ENCODE assay signal across 8 mouse cellular contexts in the genomic region with DNA sequence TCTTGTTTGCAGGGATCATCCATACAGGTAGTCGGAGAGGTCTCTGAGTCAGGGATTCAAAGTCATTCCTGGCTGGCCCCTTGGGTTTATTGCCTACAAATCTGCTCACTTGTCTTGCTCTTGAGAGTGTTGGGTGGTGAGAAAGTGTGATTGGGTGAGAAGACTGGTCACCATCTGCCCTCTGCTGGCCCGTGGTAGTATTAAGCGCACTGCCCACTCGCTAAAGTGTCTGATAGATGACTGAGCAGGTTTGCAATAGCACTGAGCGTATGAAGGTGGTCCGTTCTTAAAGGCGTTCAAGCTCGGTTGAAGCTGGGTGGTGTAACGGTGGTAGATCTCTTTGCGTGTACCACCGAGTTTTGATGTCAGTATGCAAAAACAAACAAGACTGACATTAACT. TPM values are rescaled to one million over a fixed set of nuclear protein-coding genes. Genes with fewer than 3 reads are reported as not detected.
A peak's percentile ranks its signal among the peaks of the same experiment; 100 is the strongest.
DNase-seq lines count a peak whose midpoint lies in the region; ATAC-seq and TF ChIP-seq lines count a peak whose summit lies in the region.

No protein-coding gene starts in this region.

- DNase-seq in heart, postnatal 10 days, result peak; percentile 90 to 91
- DNase-seq in kidney, postnatal 4 days, result peak; percentile 90 to 93

- peak overlapping the region; percentile 81 for H3K4me3 ChIP-seq in E14TG2a.4 (replicated peaks; ENCODE audit: low read length)
- peak overlapping the region; percentile 40 for H3K4me3 ChIP-seq in forebrain, embryonic 13.5 days
- H3K4me3 ChIP-seq in liver, embryonic 15.5 days (replicated peaks), result peak overlapping the region; percentile 50
- peak overlapping the region; percentile 36 for H3K4me3 ChIP-seq in neural tube, embryonic 14.5 days (ENCODE audit: low read depth, low read length)
- peak overlapping the region; percentile 81 for H3K4me3 ChIP-seq in testis, adult 2 months (ENCODE audit: control insufficient read depth, low read depth, low read length)

- peaks cover 13% of the 10 kb centered on the region for H3K4me1 ChIP-seq in E14TG2a.4 (replicated peaks; ENCODE audit: low read depth, low read length)
- H3K4me1 ChIP-seq in forebrain, embryonic 13.5 days, result peaks cover 8% of the 10 kb centered on the region
- peaks cover 16% of the 10 kb centered on the region for H3K4me1 ChIP-seq in liver, embryonic 15.5 days (replicated peaks)
- H3K4me1 ChIP-seq in neural tube, embryonic 14.5 days (ENCODE audit: control insufficient read depth, insufficient read depth, low read length), result peaks cover 3% of the 10 kb centered on the region; the same call in 1 of the 2 replicates
- peaks cover 8% of the 10 kb centered on the region for H3K4me1 ChIP-seq in testis, adult 2 months (ENCODE audit: control insufficient read depth, insufficient read depth, low read length)

- H3K27ac ChIP-seq in forebrain, embryonic 13.5 days, result no peak overlapping the region
- no peak overlapping the region for H3K27ac ChIP-seq in liver, embryonic 15.5 days (replicated peaks)
- no peak overlapping the region for H3K27ac ChIP-seq in neural tube, embryonic 14.5 days (ENCODE audit: low read depth, low read length)
- no peak overlapping the region for H3K27ac ChIP-seq in testis, adult 2 months (ENCODE audit: control insufficient read depth, insufficient read depth, low read depth, low read length)

- peak overlapping the region; percentile 73 for H3K4me2 ChIP-seq in forebrain, embryonic 13.5 days
- peak overlapping the region; percentile 71 for H3K4me2 ChIP-seq in liver, embryonic 15.5 days
- peak overlapping the region; percentile 85 for H3K4me2 ChIP-seq in neural tube, embryonic 14.5 days (ENCODE audit: low read depth, low read length)

- intact Hi-C loops in heart, postnatal 10 days (cut with DNase I), result loop anchor here (1.0 to 5.0 kb wide), 4 partner anchors 126 to 289 kb away; a partner anchor contains a TSS

- H3K36me3 ChIP-seq in E14TG2a.4 (ENCODE audit: insufficient read depth, low read length), result no peaks in the 10 kb centered on the region
- H3K36me3 ChIP-seq in forebrain, embryonic 13.5 days (ENCODE audit: poor library complexity, severe bottlenecking), result no peaks in the 10 kb centered on the region
- no peaks in the 10 kb centered on the region for H3K36me3 ChIP-seq in liver, embryonic 15.5 days (replicated peaks)
- H3K36me3 ChIP-seq in neural tube, embryonic 14.5 days (ENCODE audit: control insufficient read depth, insufficient read depth, low read length), result no peaks in the 10 kb centered on the region
- H3K36me3 ChIP-seq in testis, adult 2 months (ENCODE audit: control insufficient read depth, insufficient read depth, low read length), result no peaks in the 10 kb centered on the region

- peak; percentile 86 for ATAC-seq in cerebellum, adult (ENCODE audit: insufficient number of reproducible peaks, low FRiP score, low TSS enrichment)
- peak; percentile 77 for ATAC-seq in forebrain, embryonic 13.5 days
- ATAC-seq in liver, embryonic 15.5 days (ENCODE audit: insufficient read depth), result peak; percentile 76
- ATAC-seq in neural tube, embryonic 14.5 days (ENCODE audit: low read depth), result peak; percentile 88

- WGBS in forebrain, embryonic 13.5 days, result 3% methylated on average over 11 of the region's 11 CpGs
- 3% methylated on average over 11 of the region's 11 CpGs for WGBS in liver, embryonic 15.5 days (ENCODE audit: insufficient replicate concordance)
- WGBS in neural tube, embryonic 14.5 days, result 1% methylated on average over 11 of the region's 11 CpGs

- no peak for TF ChIP-seq POLR2A in testis, adult 2 months (IDR thresholded peaks at IDR 0.05; ENCODE audit: control insufficient read depth, low read depth, low read length)

- peaks cover 6% of the 10 kb centered on the region for H3K27me3 ChIP-seq in E14TG2a.4 (ENCODE audit: insufficient read depth, low read length)
- peaks cover 13% of the 10 kb centered on the region for H3K27me3 ChIP-seq in forebrain, embryonic 13.5 days
- H3K27me3 ChIP-seq in liver, embryonic 15.5 days, result no peaks in the 10 kb centered on the region
- H3K27me3 ChIP-seq in neural tube, embryonic 14.5 days (ENCODE audit: control insufficient read depth, insufficient read depth, low read length), result no peaks in the 10 kb centered on the region
- H3K27me3 ChIP-seq in testis, adult 2 months (ENCODE audit: control insufficient read depth, insufficient read depth, low read length), result no peaks in the 10 kb centered on the region

- peak; percentile 53 for TF ChIP-seq CTCF in E14TG2a.4 (conservative IDR thresholded peaks at IDR 0.05; ENCODE audit: low read length)
- TF ChIP-seq CTCF in testis, adult 2 months (IDR thresholded peaks at IDR 0.05; ENCODE audit: control insufficient read depth, insufficient read depth, insufficient replicate concordance, low read depth, low read length), result peak; percentile 78; the same call in 1 of the 2 replicates

- H3K9me3 ChIP-seq in E14TG2a.4 (ENCODE audit: low read length), result no peaks in the 10 kb centered on the region
- H3K9me3 ChIP-seq in forebrain, embryonic 13.5 days (replicated peaks), result no peaks in the 10 kb centered on the region
- H3K9me3 ChIP-seq in liver, embryonic 15.5 days (replicated peaks), result no peaks in the 10 kb centered on the region
- no peaks in the 10 kb centered on the region for H3K9me3 ChIP-seq in neural tube, embryonic 14.5 days (ENCODE audit: control insufficient read depth, low read length)

- 0 out of 2 replicates have a peak overlapping the region, but pooled peaks have one; percentile 47 for H3K9ac ChIP-seq in forebrain, embryonic 13.5 days
- no peak overlapping the region for H3K9ac ChIP-seq in liver, embryonic 15.5 days
- no peak overlapping the region for H3K9ac ChIP-seq in neural tube, embryonic 14.5 days (replicated peaks; ENCODE audit: low read depth, low read length)

RNA-seq across cellular contexts. Expression of a gene that starts 6.8 kb away (rescaled TPM):
- polyA plus RNA-seq in forebrain, embryonic 13.5 days (2015; fragmentation: Nextera tagmentation; extraction: Ambion mirVana), result 0.06 and 0.21 TPM in 2 replicates
- 1 to 10 TPM; 2.3 to 5.1 TPM for total RNA-seq in heart, postnatal 10 days (2021)
- 0.41 and 0.74 TPM in 2 replicates for polyA plus RNA-seq in liver, embryonic 15.5 days (2015; fragmentation: Nextera tagmentation; extraction: Ambion mirVana)
- 0.21 and 0.43 TPM in 2 replicates for polyA plus RNA-seq in neural tube, embryonic 14.5 days (2014; fragmentation: Nextera tagmentation; extraction: Ambion mirVana)
- 5.9 and 6.4 TPM in 2 replicates for polyA plus RNA-seq in testis, adult 2 months (2012; rRNA removed)

RNA-seq across cellular contexts. Expression of a gene that starts 14.5 kb away (rescaled TPM):
- 13.7 and 14.0 TPM in 2 replicates for polyA plus RNA-seq in forebrain, embryonic 13.5 days (2015; fragmentation: Nextera tagmentation; extraction: Ambion mirVana)
- 10 to 100 TPM; 39.1 to 56.8 TPM for total RNA-seq in heart, postnatal 10 days (2021)
- polyA plus RNA-seq in liver, embryonic 15.5 days (2015; fragmentation: Nextera tagmentation; extraction: Ambion mirVana), result 2.3 and 2.8 TPM in 2 replicates
- 15.5 and 20.1 TPM in 2 replicates for polyA plus RNA-seq in neural tube, embryonic 14.5 days (2014; fragmentation: Nextera tagmentation; extraction: Ambion mirVana)
- polyA plus RNA-seq in testis, adult 2 months (2012; rRNA removed), result 41.2 and 43.0 TPM in 2 replicates

RNA-seq across cellular contexts. Expression of a gene that starts 24.8 kb away (rescaled TPM):
- 0.72 and 0.84 TPM in 2 replicates for polyA plus RNA-seq in forebrain, embryonic 13.5 days (2015; fragmentation: Nextera tagmentation; extraction: Ambion mirVana)
- total RNA-seq in heart, postnatal 10 days (2021), result 10 to 100 TPM; 13.0 to 14.5 TPM
- polyA plus RNA-seq in liver, embryonic 15.5 days (2015; fragmentation: Nextera tagmentation; extraction: Ambion mirVana), result 0.55 and 0.64 TPM in 2 replicates
- polyA plus RNA-seq in neural tube, embryonic 14.5 days (2014; fragmentation: Nextera tagmentation; extraction: Ambion mirVana), result 0.11 and 0.45 TPM in 2 replicates
- 3.8 and 4.2 TPM in 2 replicates for polyA plus RNA-seq in testis, adult 2 months (2012; rRNA removed)
